Mouse (Mus musculus) limb, embryonic 11.5 days (tissue): ENCODE measurements around the gene St8sia1. TPM values are rescaled to one million over a fixed set of nuclear protein-coding genes. Genes with fewer than 3 reads are reported as not detected.
A peak's percentile ranks its signal among the peaks of the same experiment; 100 is the strongest.

Experiments used
- ATAC-seq: fragments of 200-750 bp; cut with Nextera tagmentation; 2 replicates; pipeline ENCODE4 v1.8.0; 2017; ENCODE audit warnings: low read depth; ENCODE audit not compliant: insufficient number of reproducible peaks, low FRiP score, low TSS enrichment
- DNase-seq: peaks from one replicate; pipeline ENCODE4 v3.0.0-alpha.2; 2015; ENCODE audit warnings: low spot score
- H3K27ac ChIP-seq: fragments of 300-500 bp; sonication (generic); replicated peaks from 2 replicates; pipeline ENCODE4 v1.5.1; 2014; ENCODE audit warnings: low read depth, mild to moderate bottlenecking, low read length
- H3K27me3 ChIP-seq: fragments of 300-500 bp; sonication (generic); 2 replicates; pipeline ENCODE4 v1.6.1; 2014; ENCODE audit warnings: mild to moderate bottlenecking, low read length, mixed read lengths; ENCODE audit not compliant: control insufficient read depth, insufficient read depth
- H3K36me3 ChIP-seq: fragments of 300-500 bp; sonication (generic); 2 replicates; pipeline ENCODE4 v1.6.1; 2014; ENCODE audit warnings: mild to moderate bottlenecking, low read length, moderate library complexity, mixed read lengths; ENCODE audit not compliant: control insufficient read depth, insufficient read depth
- H3K4me1 ChIP-seq: fragments of 300-500 bp; sonication (generic); 2 replicates; pipeline ENCODE4 v1.6.1; 2014; ENCODE audit warnings: low read length, mixed read lengths; ENCODE audit not compliant: control insufficient read depth, insufficient read depth
- H3K4me2 ChIP-seq: fragments of 300-500 bp; sonication (generic); 2 replicates; pipeline ENCODE4 v1.6.1; 2014; ENCODE audit warnings: low read depth, mild to moderate bottlenecking, moderate library complexity; ENCODE audit not compliant: severe bottlenecking
- H3K4me3 ChIP-seq: fragments of 300-500 bp; sonication (generic); 2 replicates; pipeline ENCODE4 v1.5.1; 2014; ENCODE audit warnings: low read depth, low read length
- H3K9ac ChIP-seq: fragments of 300-500 bp; sonication (generic); 2 replicates; pipeline ENCODE4 v1.6.1; 2014; ENCODE audit warnings: mild to moderate bottlenecking, low read length
- H3K9me3 ChIP-seq: fragments of 300-500 bp; sonication (generic); 2 replicates; pipeline ENCODE4 v1.6.1; 2016; ENCODE audit warnings: low read length; ENCODE audit not compliant: control insufficient read depth
- WGBS: fragments of 180-500 bp; shearing (Covaris S2); extraction: QIAGEN DNeasy Blood & Tissue Kit; methylation state at CpG from one replicate; pipeline ENCODE4 v1.1.7; 2014; 5-methylcytosine and 5-hydroxymethylcytosine counted together
- polyA plus RNA-seq: library from polyadenylated mRNA; unstranded; fragments of >200 nt; fragmentation: Nextera tagmentation; extraction: Ambion mirVana; gene quantifications from 2 replicates; pipeline ENCODE4 v1.2.1, GENCODE M21; 2014

Gene St8sia1
- polyA plus RNA-seq, 1 experiment from 2014 or later = 0.67 TPM

GRCm38 (mm10) chr6:142877221-142877620 lies 87.0 kb downstream of the St8sia1 start:
- H3K4me1 ChIP-seq = peaks cover 13% of the 10 kb centered on the region
- no peak for DNase-seq
- H3K27me3 ChIP-seq = no peaks in the 10 kb centered on the region
- no peak for ATAC-seq
- 0 out of 2 replicates have a peak overlapping the region, but pooled peaks have one; percentile 12 for H3K27ac ChIP-seq
- H3K4me3 ChIP-seq = no peak overlapping the region
- no peaks in the 10 kb centered on the region for H3K36me3 ChIP-seq
- H3K9me3 ChIP-seq = no peaks in the 10 kb centered on the region
- WGBS = 83% methylated on average over 6 of the region's 6 CpGs
- no peak overlapping the region for H3K4me2 ChIP-seq
- H3K9ac ChIP-seq = no peak overlapping the region

DNA sequence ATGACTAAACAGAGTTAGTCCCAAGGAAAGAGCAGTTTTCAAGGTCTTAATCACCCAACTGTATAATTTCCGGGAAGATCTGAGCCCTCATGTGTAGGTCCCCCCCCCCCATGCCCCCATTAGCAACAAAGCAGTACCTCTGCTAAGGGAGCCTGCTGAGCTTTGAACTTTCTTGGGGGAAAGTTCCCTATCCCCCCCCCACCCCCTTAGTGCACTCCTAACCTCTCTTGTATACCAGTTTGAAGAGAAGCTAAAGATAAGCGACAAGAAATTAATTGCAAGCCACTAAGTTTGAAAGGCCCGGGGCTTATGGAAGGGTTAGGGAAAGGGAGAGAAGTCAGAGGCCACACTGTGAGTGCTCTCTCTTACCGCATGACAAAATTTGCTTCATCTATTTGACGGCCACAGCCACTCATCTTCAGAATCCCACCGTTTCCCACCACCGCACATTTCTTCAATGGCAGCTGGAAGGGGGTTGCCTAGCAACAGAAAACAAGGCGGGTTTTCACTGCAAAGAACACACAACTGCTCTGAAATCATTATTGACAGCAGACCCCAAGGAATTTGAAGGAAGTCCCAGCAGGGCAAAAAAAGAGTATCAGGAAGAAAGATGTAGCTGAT lies 87.9 kb downstream of the St8sia1 start:
- H3K4me2 ChIP-seq = no peak overlapping the region
- WGBS = 37% methylated on average over 8 of the region's 8 CpGs
- H3K9ac ChIP-seq = no peak overlapping the region
- H3K9me3 ChIP-seq = no peaks in the 10 kb centered on the region
- no peaks in the 10 kb centered on the region for H3K36me3 ChIP-seq
- no peak overlapping the region for H3K4me3 ChIP-seq
- peaks cover 13% of the 10 kb centered on the region for H3K4me1 ChIP-seq
- H3K27ac ChIP-seq = no peak overlapping the region
- ATAC-seq (no peak), DNase-seq (peak; percentile 52)
- H3K27me3 ChIP-seq = no peaks in the 10 kb centered on the region

GRCm38 (mm10) chr6:142873795-142874563 lies 90.3 kb downstream of the St8sia1 start:
- no peaks in the 10 kb centered on the region for H3K36me3 ChIP-seq
- H3K9ac ChIP-seq = no peak overlapping the region
- peaks cover 9% of the 10 kb centered on the region; the same call in 1 of the 2 replicates for H3K4me1 ChIP-seq
- H3K4me3 ChIP-seq = no peak overlapping the region
- no peak overlapping the region for H3K27ac ChIP-seq
- H3K27me3 ChIP-seq = no peaks in the 10 kb centered on the region
- no peaks in the 10 kb centered on the region for H3K9me3 ChIP-seq
- ATAC-seq = no peak
- H3K4me2 ChIP-seq = no peak overlapping the region
- DNase-seq = no peak
- 80% methylated on average over 11 of the region's 11 CpGs for WGBS

DNA sequence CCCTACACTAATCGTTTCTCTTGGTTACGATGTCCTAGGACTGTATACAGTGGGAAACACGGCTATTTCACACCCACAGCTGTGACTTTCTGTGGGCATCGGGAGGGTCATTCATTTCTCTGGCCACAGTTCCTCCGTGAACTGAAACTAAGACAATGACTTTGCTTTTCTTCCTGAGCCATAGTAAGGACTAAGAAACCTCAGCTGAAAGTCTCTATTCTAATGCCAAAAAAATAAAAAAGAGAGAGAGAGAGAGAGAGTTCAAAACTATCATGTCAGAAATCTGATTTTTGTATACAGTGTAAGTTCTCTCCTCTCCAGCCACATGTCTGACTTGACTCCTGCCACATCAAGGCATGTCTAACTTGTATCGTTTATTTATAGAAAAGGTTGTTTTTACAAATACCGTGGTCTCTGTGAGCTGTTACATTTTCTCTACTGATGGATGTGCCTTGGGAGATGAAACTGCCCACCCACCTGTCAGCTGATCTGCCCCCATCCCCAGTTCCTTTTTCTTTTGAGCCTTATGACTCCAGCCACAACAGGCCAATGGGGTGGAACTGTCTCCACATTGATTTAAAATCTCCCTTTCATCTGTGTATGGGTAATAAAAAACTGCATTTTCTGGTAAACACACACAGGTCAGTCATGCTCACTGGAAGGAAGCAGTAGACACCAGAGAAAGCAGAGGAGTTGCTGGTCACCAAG lies 94.4 kb downstream of the St8sia1 start:
- H3K4me2 ChIP-seq = no peak overlapping the region
- no peaks in the 10 kb centered on the region for H3K4me1 ChIP-seq
- no peaks in the 10 kb centered on the region for H3K36me3 ChIP-seq
- DNase-seq (no peak), ATAC-seq (no peak)
- H3K27ac ChIP-seq = no peak overlapping the region
- no peaks in the 10 kb centered on the region for H3K27me3 ChIP-seq
- H3K9me3 ChIP-seq = no peaks in the 10 kb centered on the region
- WGBS = 85% methylated on average over 7 of the region's 7 CpGs
- H3K4me3 ChIP-seq = no peak overlapping the region
- no peak overlapping the region for H3K9ac ChIP-seq

DNA sequence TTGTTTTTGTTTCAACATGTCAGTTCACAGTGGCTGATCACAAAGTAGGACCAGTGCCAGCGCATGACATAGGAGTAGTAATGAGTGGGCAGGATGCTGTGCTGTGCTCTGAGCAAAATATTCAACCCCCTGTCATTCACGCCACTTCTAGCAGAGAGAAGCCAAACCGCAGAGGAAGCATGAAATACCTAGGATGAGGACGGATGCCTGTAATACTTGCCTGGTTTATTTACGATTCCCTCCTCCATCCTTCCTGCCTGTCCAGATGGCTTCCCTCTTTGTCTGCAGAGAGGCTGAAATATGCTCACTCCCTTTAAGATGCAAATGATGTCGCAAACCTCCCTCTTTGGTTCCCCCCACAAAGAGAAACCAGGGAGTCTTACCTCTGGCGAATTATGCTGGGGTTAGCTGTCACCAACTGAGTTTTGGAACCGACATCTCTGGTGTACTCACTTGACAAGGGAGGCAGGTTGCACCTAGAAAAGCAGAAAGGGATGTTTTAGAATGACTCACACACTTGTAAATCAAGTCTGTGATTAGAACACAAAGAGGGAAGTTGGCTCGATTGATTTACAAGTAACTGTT lies 96.7 kb downstream of the St8sia1 start:
- 35% methylated on average over 9 of the region's 9 CpGs for WGBS
- no peak overlapping the region for H3K4me2 ChIP-seq
- no peak for DNase-seq

GRCm38 (mm10) chr6:142867023-142867422 lies 97.2 kb downstream of the St8sia1 start:
- WGBS = 100% methylated on average over 2 of the region's 2 CpGs
- no peak overlapping the region for H3K4me2 ChIP-seq
- no peak overlapping the region for H3K9ac ChIP-seq
- H3K36me3 ChIP-seq = no peaks in the 10 kb centered on the region
- H3K4me1 ChIP-seq = no peaks in the 10 kb centered on the region
- ATAC-seq (no peak), DNase-seq (no peak)
- H3K9me3 ChIP-seq = no peaks in the 10 kb centered on the region
- H3K4me3 ChIP-seq = no peak overlapping the region
- no peak overlapping the region for H3K27ac ChIP-seq
- no peaks in the 10 kb centered on the region for H3K27me3 ChIP-seq

More for the DNA sequence above, 96.7 kb downstream of the St8sia1 start:
- H3K36me3 ChIP-seq = no peaks in the 10 kb centered on the region
- H3K27me3 ChIP-seq = no peaks in the 10 kb centered on the region
- no peaks in the 10 kb centered on the region for H3K9me3 ChIP-seq
- no peak overlapping the region for H3K9ac ChIP-seq
- no peak overlapping the region for H3K27ac ChIP-seq
- no peak for ATAC-seq
- no peaks in the 10 kb centered on the region for H3K4me1 ChIP-seq
- no peak overlapping the region for H3K4me3 ChIP-seq

- no peak overlapping the region for H3K9ac ChIP-seq
- no peaks in the 10 kb centered on the region for H3K27me3 ChIP-seq
- H3K27ac ChIP-seq = no peak overlapping the region
- H3K4me2 ChIP-seq = no peak overlapping the region
- H3K4me3 ChIP-seq = no peak overlapping the region
- H3K4me1 ChIP-seq = no peaks in the 10 kb centered on the region
- WGBS = 80% methylated on average over 6 of the region's 6 CpGs
- no peak for DNase-seq
- no peaks in the 10 kb centered on the region for H3K36me3 ChIP-seq
- H3K9me3 ChIP-seq = no peaks in the 10 kb centered on the region
- ATAC-seq = no peak
These were observed 99.1 kb downstream of the St8sia1 start for GRCm38 (mm10) chr6:142865199-142865598.

DNA sequence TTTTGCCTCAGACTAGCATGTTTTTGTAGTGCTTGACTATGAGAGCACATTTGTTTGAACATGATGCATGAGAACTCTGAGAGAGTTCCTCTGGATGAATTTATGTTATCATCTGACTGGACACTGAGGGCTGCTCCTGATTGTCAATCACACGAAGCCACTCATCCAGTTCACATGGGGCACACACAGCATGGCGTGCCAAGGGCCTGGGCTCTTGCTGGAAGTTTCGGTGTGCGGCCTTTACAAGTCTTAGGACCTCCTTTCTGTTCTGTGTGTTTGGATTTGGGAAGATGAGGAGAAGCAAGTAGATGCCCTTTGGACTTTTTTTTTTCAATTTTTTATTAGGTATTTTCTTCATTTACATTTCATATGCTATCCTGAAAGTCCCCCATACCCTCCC lies 100.4 kb downstream of the St8sia1 start:
- Histone ChIP-seq H3K9ac (no peak overlapping the region), H3K27me3 (no peaks in the 10 kb centered on the region), H3K4me2 (no peak overlapping the region), H3K4me3 (no peak overlapping the region), H3K36me3 (no peaks in the 10 kb centered on the region), H3K9me3 (no peaks in the 10 kb centered on the region), H3K27ac (no peak overlapping the region), H3K4me1 (no peaks in the 10 kb centered on the region)
- WGBS = 95% methylated on average over 4 of the region's 4 CpGs
- ATAC-seq (no peak), DNase-seq (no peak)
